Mouse (Mus musculus): Measurements from ENCODE around the gene Egr2. TPM values are rescaled to one million over a fixed set of nuclear protein-coding genes. Genes with fewer than 3 reads are reported as not detected.

The Egr2 gene
- 0.72 TPM for polyA plus RNA-seq (2015; fragmentation: Illumina TruSeq; extraction: RNeasy Lipid Tissue Mini Kit (QIAGEN cat#74804); ENCODE audit: insufficient read depth, low read depth, low replicate concordance)

DNA sequence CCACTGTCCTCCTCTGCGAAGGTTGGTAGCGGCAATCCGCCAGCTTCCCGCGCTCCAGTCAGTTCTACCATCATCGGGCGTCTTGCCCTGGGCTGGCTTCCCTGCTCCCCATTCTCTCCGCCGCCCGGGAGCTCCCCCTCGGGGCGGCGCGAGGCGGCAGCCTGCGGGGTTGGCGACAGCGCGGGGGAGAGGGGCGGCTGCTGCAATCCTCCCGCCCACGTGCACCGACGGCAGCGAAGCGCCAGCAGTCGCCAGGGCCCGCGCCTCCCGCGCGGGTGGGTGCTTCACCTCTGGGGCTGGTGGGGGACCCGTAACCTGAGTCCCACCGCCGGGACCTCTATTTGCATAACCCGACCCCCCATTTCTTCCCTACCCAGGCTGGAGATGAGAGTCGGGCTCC, at the start of gene Egr2:
Gene Egr2, plus strand, starts transcription at position 220 of the 400 bp plus-strand sequence.

DNA sequence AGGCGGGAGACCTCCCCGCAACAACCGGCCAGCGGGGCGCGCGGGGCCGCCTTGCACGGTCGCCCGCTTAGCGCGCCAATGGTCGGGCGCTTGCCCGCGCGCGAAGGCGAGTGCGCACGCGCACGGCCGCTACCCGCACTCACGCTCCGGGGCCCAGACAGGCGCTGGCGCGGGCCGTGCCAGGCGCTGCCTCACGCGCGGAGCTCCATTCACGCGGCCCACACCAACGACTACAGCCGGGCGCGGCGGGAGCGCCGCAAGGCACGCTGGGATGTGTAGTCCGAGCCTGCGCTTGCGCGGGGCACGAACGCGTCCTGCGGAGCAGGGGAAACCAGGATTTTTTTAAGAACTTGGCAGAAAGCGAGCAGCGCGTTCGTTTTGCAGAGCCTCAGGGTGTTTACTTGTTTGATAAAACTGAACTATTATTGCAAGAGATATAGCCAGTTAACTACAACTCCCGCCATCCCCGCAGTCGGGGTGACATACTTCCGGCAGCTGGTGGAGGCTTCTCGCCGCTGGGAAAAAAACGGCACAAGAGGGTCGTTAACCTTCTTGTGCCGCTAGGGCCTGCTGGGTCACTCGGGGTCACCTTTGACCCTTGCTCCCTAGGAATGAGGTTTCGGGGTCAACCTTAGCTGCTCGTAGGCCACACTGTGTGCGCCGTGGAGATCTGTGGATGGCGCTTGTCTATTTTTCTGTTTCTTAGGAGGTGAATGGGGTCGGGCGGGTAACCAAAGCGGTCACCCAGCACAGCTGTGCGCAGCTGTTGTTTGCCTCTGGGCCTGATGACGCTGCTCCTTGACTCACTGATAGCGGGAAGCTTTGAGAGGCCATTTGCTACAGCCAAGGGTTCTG, 13.8 kb downstream of the Egr2 start, which contains the start of gene Ado:
Gene Ado, minus strand, starts transcription at position 79 of the 855 bp plus-strand sequence.

Other genes starting within 250 kb of the Egr2 start
- gene Ado, start 13.5 kb downstream of the Egr2 start, polyA plus RNA-seq (2015; fragmentation: Illumina TruSeq; extraction: RNeasy Lipid Tissue Mini Kit (QIAGEN cat#74804); ENCODE audit: insufficient read depth, low read depth, low replicate concordance), result 2.7 TPM